Mouse (Mus musculus) liver, postnatal 0 days (tissue): ENCODE results near the gene Chit1. TPM values are rescaled to one million over a fixed set of nuclear protein-coding genes. Genes with fewer than 3 reads are reported as not detected.

Source experiments
- ATAC-seq: fragments of 200-750 bp; cut with Nextera tagmentation; 2 replicates; pipeline ENCODE4 v1.8.0; 2017; ENCODE audit warnings: mild to moderate bottlenecking, moderate library complexity
- DNase-seq: peaks from one replicate; pipeline ENCODE4 v3.0.0-alpha.2; 2016
- H3K27ac ChIP-seq: fragments of 300-500 bp; sonication (generic); 2 replicates; pipeline ENCODE4 v1.5.1; 2014; ENCODE audit warnings: antibody characterized with exemption, moderate library complexity, mild to moderate bottlenecking, low read depth
- H3K27me3 ChIP-seq: fragments of 300-500 bp; sonication (generic); 2 replicates; pipeline ENCODE4 v1.6.1; 2014; ENCODE audit warnings: low read length, control low read depth, mixed read lengths; ENCODE audit not compliant: insufficient read depth
- H3K36me3 ChIP-seq: fragments of 300-500 bp; sonication (generic); replicated peaks from 2 replicates; pipeline ENCODE4 v1.6.1; 2014; ENCODE audit warnings: mild to moderate bottlenecking, control low read depth, low read length, moderate library complexity, mixed read lengths; ENCODE audit not compliant: insufficient read depth
- H3K4me1 ChIP-seq: fragments of 300-500 bp; sonication (generic); 2 replicates; pipeline ENCODE4 v1.6.1; 2014; ENCODE audit warnings: antibody characterized with exemption, mild to moderate bottlenecking, control low read depth; ENCODE audit not compliant: insufficient read depth
- H3K4me2 ChIP-seq: fragments of 300-500 bp; sonication (generic); 2 replicates; pipeline ENCODE4 v1.6.1; 2014; ENCODE audit warnings: low read depth, mild to moderate bottlenecking, low read length, moderate library complexity, mixed read lengths
- H3K4me3 ChIP-seq: fragments of 300-500 bp; sonication (generic); 2 replicates; pipeline ENCODE4 v1.5.1; 2014; ENCODE audit warnings: low read depth, low read length
- H3K9ac ChIP-seq: fragments of 300-500 bp; sonication (generic); replicated peaks from 2 replicates; pipeline ENCODE4 v1.6.1; 2014; ENCODE audit warnings: mild to moderate bottlenecking, moderate library complexity
- H3K9me3 ChIP-seq: fragments of 300-500 bp; sonication (generic); 2 replicates; pipeline ENCODE4 v1.6.1; 2016; ENCODE audit warnings: mild to moderate bottlenecking, control low read depth, low read length, mixed read lengths
- CTCF ChIP-seq: sonication (generic); IDR thresholded peaks from 2 replicates; pipeline ENCODE4 v1.5.1; 2016; ENCODE audit warnings: antibody characterized with exemption, low read depth
- EP300 ChIP-seq: IDR thresholded peaks from 2 replicates; pipeline ENCODE4 v1.6.1; 2016; ENCODE audit warnings: antibody characterized with exemption, low read depth, mild to moderate bottlenecking
- WGBS: fragments of 180-500 bp; shearing (Covaris S2); extraction: QIAGEN DNeasy Blood & Tissue Kit; methylation state at CpG from one replicate; pipeline ENCODE4 v1.1.7; 2014; ENCODE audit not compliant: insufficient replicate concordance; 5-methylcytosine and 5-hydroxymethylcytosine counted together
- polyA plus RNA-seq: library from polyadenylated mRNA; unstranded; fragments of >200 nt; fragmentation: Nextera tagmentation; extraction: Ambion mirVana; gene quantifications from 2 replicates; pipeline ENCODE4 v1.2.1, GENCODE M21; 2015

Chit1 gene
- polyA plus RNA-seq, 1 experiment from 2014 or later = 0.26 TPM

DNA sequence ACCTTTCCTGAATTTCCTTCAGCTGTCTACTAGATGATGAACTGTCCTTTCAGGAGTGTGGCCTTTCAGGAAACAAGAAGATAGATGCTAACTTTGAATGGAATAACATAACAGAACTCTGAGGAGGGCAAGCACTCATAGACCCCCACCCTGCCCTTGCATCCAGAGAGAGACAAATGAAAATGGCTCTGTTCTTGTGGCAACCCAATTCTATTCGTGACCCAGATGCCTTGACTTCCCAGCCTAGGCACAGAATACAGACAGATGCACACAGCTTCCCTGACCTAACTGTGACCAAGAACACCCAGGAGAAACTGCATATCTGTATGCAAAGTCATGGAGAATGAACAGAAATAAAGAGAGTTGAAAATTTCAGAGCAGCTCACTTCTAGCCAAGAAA is 37.4 kb upstream of the Chit1 start:
- peaks cover 67% of the 10 kb centered on the region for H3K4me1 ChIP-seq
- peak overlapping the region; percentile 43 for H3K9ac ChIP-seq
- 57% methylated on average over 1 of the region's 1 CpGs for WGBS
- no peaks in the 10 kb centered on the region for H3K9me3 ChIP-seq
- H3K4me3 ChIP-seq = peak overlapping the region; percentile 28; the same call in 1 of the 2 replicates
- TF ChIP-seq CTCF (no peak), EP300 (no peak)
- DNase-seq = no peak
- H3K4me2 ChIP-seq = peak overlapping the region; percentile 80
- no peaks in the 10 kb centered on the region for H3K27me3 ChIP-seq
- peaks cover 39% of the 10 kb centered on the region for H3K36me3 ChIP-seq
- no peak for ATAC-seq
- peak overlapping the region; percentile 75 for H3K27ac ChIP-seq

DNA sequence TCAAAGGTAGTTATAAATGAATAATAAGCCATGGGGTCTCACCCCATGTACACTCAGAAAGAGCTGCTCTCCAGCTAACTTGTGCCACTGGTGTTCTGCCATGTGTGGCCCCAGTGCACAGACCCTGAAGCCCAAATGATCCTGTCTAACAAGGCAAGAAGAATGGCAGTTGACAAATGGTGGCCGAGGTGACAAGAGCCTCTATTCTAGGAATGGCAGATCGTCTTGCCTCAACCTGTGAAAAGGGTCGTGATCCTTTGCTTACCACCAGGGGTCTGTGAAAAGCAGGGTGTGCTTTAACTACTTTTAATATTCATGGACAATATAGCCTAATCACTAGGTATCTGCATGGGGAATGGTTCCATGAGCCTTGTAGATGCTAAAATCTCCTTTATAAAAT is 36.9 kb upstream of the Chit1 start:
- Histone ChIP-seq H3K27ac (peak overlapping the region; percentile 75), H3K4me3 (peak overlapping the region; percentile 79; the same call in 1 of the 2 replicates), H3K36me3 (peaks cover 39% of the 10 kb centered on the region), H3K4me2 (peak overlapping the region; percentile 80), H3K4me1 (peaks cover 67% of the 10 kb centered on the region), H3K27me3 (no peaks in the 10 kb centered on the region), H3K9me3 (no peaks in the 10 kb centered on the region), H3K9ac (peak overlapping the region; percentile 28)
- TF ChIP-seq CTCF (no peak), EP300 (no peak; the same call in 1 of the 2 replicates)
- ATAC-seq = no peak
- no peak for DNase-seq
- WGBS = 70% methylated on average over 3 of the region's 3 CpGs

DNA sequence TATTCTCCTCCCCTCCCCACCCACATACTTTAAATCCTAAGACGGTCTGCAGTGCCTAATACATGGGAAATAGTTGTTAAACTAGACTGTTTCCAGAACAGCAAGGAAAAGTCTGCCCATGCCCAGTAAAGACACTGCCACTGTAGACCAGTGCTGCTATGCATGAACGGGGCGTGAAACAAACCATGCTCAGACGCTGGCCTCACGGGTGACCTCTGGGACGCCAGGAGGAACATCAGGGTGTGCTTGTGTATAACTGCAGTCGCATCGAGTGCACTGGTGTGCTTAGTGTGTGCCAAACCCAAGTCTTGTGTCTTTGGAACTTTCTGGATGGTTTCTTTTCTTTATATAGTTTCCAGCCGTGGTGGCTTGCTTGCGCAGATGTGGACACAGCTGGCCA is 36.4 kb upstream of the Chit1 start:
- ATAC-seq (no peak), DNase-seq (peak; percentile 42)
- peak overlapping the region; percentile 28 for H3K9ac ChIP-seq
- H3K4me3 ChIP-seq = peak overlapping the region; percentile 79
- H3K27me3 ChIP-seq = no peaks in the 10 kb centered on the region
- 89% methylated on average over 10 of the region's 10 CpGs for WGBS
- peaks cover 69% of the 10 kb centered on the region for H3K4me1 ChIP-seq
- H3K27ac ChIP-seq = peak overlapping the region; percentile 75
- H3K36me3 ChIP-seq = peaks cover 39% of the 10 kb centered on the region
- no peaks in the 10 kb centered on the region for H3K9me3 ChIP-seq
- H3K4me2 ChIP-seq = peak overlapping the region; percentile 80
- TF ChIP-seq EP300 (no peak), CTCF (no peak)

DNA sequence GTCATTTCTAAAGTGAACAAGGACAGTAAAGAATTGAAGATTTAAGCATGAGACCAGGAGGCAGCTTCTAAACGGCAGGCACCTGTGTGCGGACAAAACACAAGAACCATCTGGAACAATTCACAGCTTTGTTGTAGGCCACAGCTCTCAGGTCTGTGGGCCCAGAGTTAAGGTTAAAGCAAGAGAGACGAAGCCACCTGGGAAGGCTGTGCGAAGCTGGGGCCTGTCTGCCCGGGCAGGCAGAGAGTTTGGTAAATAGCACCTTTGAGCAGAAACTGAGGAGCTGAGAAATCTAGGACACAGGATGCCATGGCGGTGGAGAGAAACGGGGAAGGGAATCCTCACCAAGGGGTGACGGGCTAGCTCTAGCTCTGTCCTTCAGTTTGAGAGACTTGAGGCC is 35.5 kb upstream of the Chit1 start:
- H3K4me2 ChIP-seq = peak overlapping the region; percentile 80
- no peaks in the 10 kb centered on the region for H3K9me3 ChIP-seq
- ATAC-seq (no peak), DNase-seq (no peak)
- peak overlapping the region; percentile 79 for H3K4me3 ChIP-seq
- peak overlapping the region; percentile 81 for H3K9ac ChIP-seq
- H3K36me3 ChIP-seq = peaks cover 39% of the 10 kb centered on the region
- WGBS = 83% methylated on average over 8 of the region's 8 CpGs
- no peaks in the 10 kb centered on the region for H3K27me3 ChIP-seq
- H3K27ac ChIP-seq = peak overlapping the region; percentile 75; the same call in 1 of the 2 replicates
- TF ChIP-seq EP300 (no peak), CTCF (no peak)
- H3K4me1 ChIP-seq = peaks cover 68% of the 10 kb centered on the region

DNA sequence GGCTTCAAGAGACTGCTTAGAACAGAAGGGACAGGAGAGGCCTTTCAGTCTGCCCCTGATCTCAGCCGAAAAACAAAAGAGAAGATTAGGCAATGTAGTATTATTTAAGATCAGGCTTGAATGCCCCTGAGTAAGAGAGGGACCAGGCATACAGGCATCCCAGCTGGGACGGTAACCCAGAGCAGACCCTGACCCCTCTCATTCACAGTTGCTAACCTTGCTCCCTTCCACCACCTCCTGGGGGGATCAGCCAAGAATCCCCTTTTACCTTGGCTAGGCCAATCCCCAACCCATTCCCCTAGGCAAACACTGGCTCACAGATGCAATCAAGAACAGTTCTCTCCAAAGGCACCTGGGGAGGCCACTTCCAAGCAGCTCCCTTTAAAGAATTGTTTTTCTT is 34.3 kb upstream of the Chit1 start:
- H3K9ac ChIP-seq = peak overlapping the region; percentile 81
- peak overlapping the region; percentile 79 for H3K4me3 ChIP-seq
- peaks cover 59% of the 10 kb centered on the region for H3K4me1 ChIP-seq
- WGBS = 68% methylated on average over 2 of the region's 2 CpGs
- no peaks in the 10 kb centered on the region for H3K27me3 ChIP-seq
- TF ChIP-seq EP300 (no peak), CTCF (no peak)
- DNase-seq (no peak), ATAC-seq (no peak)
- peak overlapping the region; percentile 75 for H3K27ac ChIP-seq
- peak overlapping the region; percentile 80 for H3K4me2 ChIP-seq
- H3K36me3 ChIP-seq = peaks cover 39% of the 10 kb centered on the region
- H3K9me3 ChIP-seq = no peaks in the 10 kb centered on the region

DNA sequence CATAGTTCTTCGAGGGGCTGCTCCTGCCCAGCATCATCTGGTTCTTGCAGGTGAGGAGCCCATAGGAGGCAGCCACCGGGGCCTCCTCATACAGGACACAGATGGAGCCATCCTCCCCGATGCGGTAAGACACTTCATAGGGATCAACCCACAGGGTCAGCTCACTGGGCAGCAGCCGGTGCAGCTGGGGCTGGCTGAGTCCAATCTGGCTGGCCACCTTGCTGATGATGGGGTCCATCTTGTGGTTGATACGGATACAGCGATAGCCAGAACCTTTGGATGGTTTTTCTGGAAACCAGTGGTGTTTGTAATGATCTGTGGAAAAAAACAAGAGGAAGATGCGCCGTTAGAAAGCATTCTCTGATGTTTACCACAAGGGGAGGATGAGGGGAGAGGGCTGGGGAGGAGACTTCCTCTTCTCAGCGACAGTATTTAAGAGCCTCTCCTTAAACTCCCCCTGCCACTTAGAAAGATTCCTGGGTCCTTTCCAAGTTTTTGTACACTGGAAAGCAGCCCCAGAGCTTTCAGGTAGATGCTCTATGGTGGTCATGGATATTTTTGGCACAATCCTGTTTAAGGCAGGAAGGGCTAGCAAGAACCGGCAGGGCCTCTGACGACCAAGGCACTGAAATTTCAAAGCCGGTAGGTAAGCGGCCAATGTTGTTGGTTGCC is 33.5 kb upstream of the Chit1 start:
- TF ChIP-seq CTCF (peak; percentile 49), EP300 (peak; percentile 37)
- Histone ChIP-seq H3K4me1 (peaks cover 62% of the 10 kb centered on the region), H3K36me3 (peaks cover 39% of the 10 kb centered on the region), H3K9ac (peak overlapping the region; percentile 81), H3K27ac (peak overlapping the region; percentile 75), H3K27me3 (no peaks in the 10 kb centered on the region), H3K9me3 (no peaks in the 10 kb centered on the region), H3K4me2 (peak overlapping the region; percentile 80), H3K4me3 (peak overlapping the region; percentile 79)
- DNase-seq = peak; percentile 64
- WGBS = 11% methylated on average over 14 of the region's 14 CpGs
- ATAC-seq = no peak
